Mouse (Mus musculus) kidney, adult 2 months (tissue): ENCODE measurements at regions not wholly inside any gene's neighbourhood (a gene's known extent, or its start where the extent isn't known, plus 50 kb on each side); places are given as distances from the start of the nearest gene placed in this dataset.

Source experiments
- CTCF ChIP-seq: fragments of 200-500 bp; conservative IDR thresholded peaks from 2 replicates; pipeline ENCODE4 v1.5.1; 2011; ENCODE audit warnings: low read depth, mild to moderate bottlenecking, control low read depth, low read length, moderate library complexity, mixed read lengths; ENCODE audit not compliant: insufficient read depth, insufficient read length
- POLR2A ChIP-seq: fragments of 200-500 bp; IDR thresholded peaks from one replicate; pipeline ENCODE4 v1.6.1; 2011; ENCODE audit warnings: low read depth, low read length, control low read depth

DNA sequence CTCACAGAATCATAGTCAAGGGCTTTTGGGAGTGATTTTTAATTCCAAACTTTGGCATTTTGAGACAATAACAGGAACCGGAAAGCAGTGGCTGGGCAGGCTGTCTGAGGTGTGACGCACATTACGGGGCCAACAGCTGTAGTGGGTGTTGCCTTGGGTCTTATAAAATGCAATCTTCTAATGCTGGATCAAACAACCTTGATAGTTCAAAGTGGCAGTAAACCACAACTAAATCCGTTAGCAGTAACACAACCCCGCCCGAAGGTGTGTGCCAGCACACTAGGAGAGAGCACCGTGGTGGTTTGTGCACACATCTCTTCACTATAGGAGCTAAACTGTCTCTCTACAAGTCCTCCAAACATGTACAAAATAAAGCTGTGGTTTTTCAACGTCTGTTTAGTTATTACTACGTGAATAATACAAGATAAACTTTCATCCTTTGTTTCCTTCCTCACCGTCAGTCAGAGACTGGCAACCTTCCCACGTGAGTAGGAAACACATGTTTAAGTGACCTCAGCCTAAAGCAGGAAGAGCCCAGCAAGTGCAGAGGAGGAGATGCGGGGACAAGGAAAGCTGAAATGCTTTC, 72.0 kb upstream of the Dph5 start:
- TF ChIP-seq CTCF (no peak), POLR2A (no peak)
